Mouse (Mus musculus) cerebellum, postnatal 25 days (tissue): ENCODE measurements at regions not wholly inside any gene's neighbourhood (a gene's known extent, or its start where the extent isn't known, plus 50 kb on each side); places are given as distances from the start of the nearest gene placed in this dataset.
A peak's percentile ranks its signal among the peaks of the same experiment; 100 is the strongest.

Source experiments
- DNase-seq, 2 experiments: peaks; one replicate each; pipeline ENCODE4 v3.0.0; 2021; ENCODE audit warnings: mixed read lengths in 2 of 2

GRCm38 (mm10) chrX:140164859-140165258, 102.2 kb downstream of the Pih1h3b start:
- DNase-seq: no peak

GRCm38 (mm10) chrX:140165966-140166365, 103.3 kb downstream of the Pih1h3b start:
- no peak for DNase-seq

- peak; percentile 30 to 35 for DNase-seq
Observed at GRCm38 (mm10) chrX:140179850-140180249, 117.2 kb downstream of the Pih1h3b start.

GRCm38 (mm10) chrX:140183003-140183402, 120.3 kb downstream of the Pih1h3b start:
- no peak for DNase-seq

- no peak for DNase-seq
Observed at GRCm38 (mm10) chrX:140203676-140204075, 138.4 kb upstream of the Frmpd3 start.

- no peak for DNase-seq
Observed at GRCm38 (mm10) chrX:140208791-140209190, 133.3 kb upstream of the Frmpd3 start.

- DNase-seq: no peak
Observed at GRCm38 (mm10) chrX:140212644-140213361, 129.3 kb upstream of the Frmpd3 start.

- DNase-seq: peak; percentile 19 to 48
Observed at GRCm38 (mm10) chrX:140214198-140214849, 127.7 kb upstream of the Frmpd3 start.

- DNase-seq: no peak
Observed at GRCm38 (mm10) chrX:140255790-140256189, 86.3 kb upstream of the Frmpd3 start.

GRCm38 (mm10) chrX:140269742-140270457, 72.2 kb upstream of the Frmpd3 start:
- DNase-seq: peak in 1 of 2 experiments; percentile 35

GRCm38 (mm10) chrX:140277327-140277947, 64.6 kb upstream of the Frmpd3 start:
- peak; percentile 8 to 34 for DNase-seq

GRCm38 (mm10) chrX:140277978-140278729, 63.9 kb upstream of the Frmpd3 start:
- DNase-seq: peak in 1 of 2 experiments; percentile 16

GRCm38 (mm10) chrX:140279266-140279665, 62.8 kb upstream of the Frmpd3 start:
- peak; percentile 16 to 32 for DNase-seq

GRCm38 (mm10) chrX:140280016-140280415, 62.0 kb upstream of the Frmpd3 start:
- DNase-seq: no peak
